Mouse (Mus musculus) intestine, embryonic 14.5 days (tissue): ENCODE measurements around the gene Ckap2l. TPM values are rescaled to one million over a fixed set of nuclear protein-coding genes. Genes with fewer than 3 reads are reported as not detected.

Source experiments
- ATAC-seq: fragments of 200-750 bp; cut with Nextera tagmentation; replicated peaks from 2 replicates; pipeline ENCODE4 v1.8.0; 2017; ENCODE audit warnings: low read depth, moderate number of reproducible peaks, moderate TSS enrichment, moderate library complexity; ENCODE audit not compliant: low FRiP score, low TSS enrichment
- DNase-seq: peaks from one replicate; pipeline ENCODE4 v3.0.0-alpha.2; 2018; ENCODE audit warnings: low spot score
- H3K27ac ChIP-seq: fragments of 300-500 bp; sonication (generic); 2 replicates; pipeline ENCODE4 v1.5.1; 2014; ENCODE audit warnings: low read depth, mild to moderate bottlenecking, control low read depth
- H3K27me3 ChIP-seq: fragments of 300-500 bp; sonication (generic); replicated peaks from 2 replicates; pipeline ENCODE4 v1.6.1; 2014; ENCODE audit warnings: low read length, control low read depth; ENCODE audit not compliant: control insufficient read depth, insufficient read depth
- H3K36me3 ChIP-seq: fragments of 300-500 bp; sonication (generic); 2 replicates; pipeline ENCODE4 v1.6.1; 2014; ENCODE audit warnings: low read length, control low read depth; ENCODE audit not compliant: control insufficient read depth, insufficient read depth
- H3K4me1 ChIP-seq: fragments of 300-500 bp; sonication (generic); replicated peaks from 2 replicates; pipeline ENCODE4 v1.6.1; 2014; ENCODE audit warnings: low read length, control low read depth, mixed read lengths; ENCODE audit not compliant: control insufficient read depth, insufficient read depth
- H3K4me2 ChIP-seq: fragments of 300-500 bp; sonication (generic); 2 replicates; pipeline ENCODE4 v1.6.1; 2014; ENCODE audit warnings: low read length
- H3K4me3 ChIP-seq: fragments of 300-500 bp; sonication (generic); 2 replicates; pipeline ENCODE4 v1.5.1; 2014; ENCODE audit warnings: low read depth, low read length, control low read depth, mixed read lengths
- H3K9ac ChIP-seq: fragments of 300-500 bp; sonication (generic); 2 replicates; pipeline ENCODE4 v1.6.1; 2014; ENCODE audit warnings: mild to moderate bottlenecking, low read length
- H3K9me3 ChIP-seq: fragments of 300-500 bp; sonication (generic); 2 replicates; pipeline ENCODE4 v1.6.1; 2016; ENCODE audit warnings: low read length, control low read depth; ENCODE audit not compliant: control insufficient read depth
- WGBS: fragments of 180-500 bp; shearing (Covaris S2); extraction: QIAGEN DNeasy Blood & Tissue Kit; methylation state at CpG from one replicate; pipeline ENCODE4 v1.1.7; 2014; 5-methylcytosine and 5-hydroxymethylcytosine counted together
- polyA plus RNA-seq: library from polyadenylated mRNA; unstranded; fragments of >200 nt; fragmentation: Nextera tagmentation; extraction: Ambion mirVana; gene quantifications from 2 replicates; pipeline ENCODE4 v1.2.1, GENCODE M21; 2014

Ckap2l gene
- polyA plus RNA-seq = 48.6 and 60.1 TPM in 2 replicates

GRCm38 (mm10) chr2:129296671-129297588, at the start of gene Ckap2l:
Gene Ckap2l (minus strand): TSS chr2:129297212.
- peak within 1 kb of the TSS; percentile 80 for H3K27ac ChIP-seq
- DNase-seq (peak; percentile 96), ATAC-seq (peak; percentile 100)
- H3K4me3 ChIP-seq = peak within 1 kb of the TSS; percentile 97
- H3K4me2 ChIP-seq = peak within 1 kb of the TSS; percentile 83
- under 1% methylated on average over 49 of the region's 50 CpGs for WGBS
- H3K27me3 ChIP-seq = no peaks in the 10 kb centered on the region
- peaks cover 19% of the 10 kb centered on the region for H3K4me1 ChIP-seq
- peaks cover 14% of the 10 kb centered on the region for H3K36me3 ChIP-seq
- H3K9me3 ChIP-seq = no peaks in the 10 kb centered on the region
- H3K9ac ChIP-seq = peak within 1 kb of the TSS; percentile 79

- H3K27me3 ChIP-seq = no peaks in the 10 kb centered on the region
- no peak overlapping the region for H3K9ac ChIP-seq
- no peaks in the 10 kb centered on the region for H3K4me1 ChIP-seq
- H3K4me3 ChIP-seq = no peak overlapping the region
- 78% methylated on average over 6 of the region's 6 CpGs for WGBS
- ATAC-seq (no peak), DNase-seq (no peak)
- H3K9me3 ChIP-seq = peaks cover 4% of the 10 kb centered on the region; the same call in 1 of the 2 replicates
- no peak overlapping the region for H3K27ac ChIP-seq
- no peak overlapping the region for H3K4me2 ChIP-seq
- H3K36me3 ChIP-seq = no peaks in the 10 kb centered on the region
These were observed 41.2 kb upstream of the Ckap2l start for GRCm38 (mm10) chr2:129338138-129338621.

DNA sequence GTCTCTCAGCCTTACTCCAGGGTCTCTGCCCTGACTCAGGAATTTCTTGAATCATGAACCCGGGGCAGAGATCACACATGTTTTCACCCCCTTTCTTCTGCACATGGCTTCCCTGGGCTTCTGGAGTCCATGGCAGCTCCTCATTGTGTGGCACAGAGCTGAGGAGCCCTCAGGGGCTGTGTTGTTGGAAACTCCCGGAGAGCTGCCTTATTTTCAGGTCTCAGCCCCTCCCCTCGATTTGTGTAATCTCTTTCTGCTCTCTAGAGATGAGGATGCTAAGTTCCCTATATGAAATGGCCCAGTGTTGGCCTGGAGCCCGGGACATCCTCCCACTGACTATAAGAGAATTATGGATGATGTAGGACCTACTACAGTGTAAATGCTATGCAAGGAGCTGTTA, 36.5 kb upstream of the Ckap2l start:
- no peak overlapping the region for H3K9ac ChIP-seq
- no peaks in the 10 kb centered on the region for H3K4me1 ChIP-seq
- no peaks in the 10 kb centered on the region for H3K27me3 ChIP-seq
- no peaks in the 10 kb centered on the region for H3K9me3 ChIP-seq
- no peak overlapping the region for H3K4me3 ChIP-seq
- ATAC-seq = no peak
- DNase-seq = peak; percentile 52
- no peaks in the 10 kb centered on the region for H3K36me3 ChIP-seq
- H3K4me2 ChIP-seq = no peak overlapping the region
- H3K27ac ChIP-seq = no peak overlapping the region
- 54% methylated on average over 4 of the region's 4 CpGs for WGBS

- H3K36me3 ChIP-seq = no peaks in the 10 kb centered on the region
- H3K9me3 ChIP-seq = peaks cover 3% of the 10 kb centered on the region; the same call in 1 of the 2 replicates
- no peak overlapping the region for H3K27ac ChIP-seq
- DNase-seq (no peak), ATAC-seq (no peak)
- no peak overlapping the region for H3K9ac ChIP-seq
- no peak overlapping the region for H3K4me3 ChIP-seq
- 77% methylated on average over 13 of the region's 13 CpGs for WGBS
- no peak overlapping the region for H3K4me2 ChIP-seq
- H3K27me3 ChIP-seq = no peaks in the 10 kb centered on the region
- H3K4me1 ChIP-seq = no peaks in the 10 kb centered on the region
These were observed 33.5 kb upstream of the Ckap2l start for GRCm38 (mm10) chr2:129330540-129330939.

- Histone ChIP-seq H3K4me1 (no peaks in the 10 kb centered on the region), H3K36me3 (no peaks in the 10 kb centered on the region), H3K27me3 (no peaks in the 10 kb centered on the region), H3K27ac (no peak overlapping the region), H3K9me3 (peaks cover 3% of the 10 kb centered on the region; the same call in 1 of the 2 replicates), H3K9ac (no peak overlapping the region), H3K4me2 (no peak overlapping the region), H3K4me3 (no peak overlapping the region)
- DNase-seq (no peak), ATAC-seq (no peak)
- 68% methylated on average over 7 of the region's 7 CpGs for WGBS
These were observed 33.0 kb upstream of the Ckap2l start for GRCm38 (mm10) chr2:129330024-129330423.

GRCm38 (mm10) chr2:129328238-129328637, 31.2 kb upstream of the Ckap2l start:
- H3K9me3 ChIP-seq = peaks cover 3% of the 10 kb centered on the region; the same call in 1 of the 2 replicates
- no peaks in the 10 kb centered on the region for H3K27me3 ChIP-seq
- DNase-seq = no peak
- H3K4me1 ChIP-seq = no peaks in the 10 kb centered on the region
- WGBS = 81% methylated on average over 4 of the region's 4 CpGs
- no peak overlapping the region for H3K27ac ChIP-seq
- H3K4me3 ChIP-seq = no peak overlapping the region
- H3K4me2 ChIP-seq = no peak overlapping the region
- H3K36me3 ChIP-seq = no peaks in the 10 kb centered on the region
- no peak for ATAC-seq
- no peak overlapping the region for H3K9ac ChIP-seq

- Histone ChIP-seq H3K27me3 (no peaks in the 10 kb centered on the region), H3K9me3 (peaks cover 3% of the 10 kb centered on the region; the same call in 1 of the 2 replicates), H3K36me3 (no peaks in the 10 kb centered on the region), H3K4me1 (no peaks in the 10 kb centered on the region), H3K27ac (no peak overlapping the region), H3K4me2 (no peak overlapping the region), H3K4me3 (no peak overlapping the region), H3K9ac (no peak overlapping the region)
- DNase-seq (no peak), ATAC-seq (no peak)
- WGBS = 84% methylated on average over 3 of the region's 3 CpGs
These were observed 27.2 kb upstream of the Ckap2l start for GRCm38 (mm10) chr2:129324216-129324615.

- no peaks in the 10 kb centered on the region for H3K4me1 ChIP-seq
- WGBS = 46% methylated on average over 1 of the region's 1 CpGs
- no peak for ATAC-seq
These were observed 25.2 kb upstream of the Ckap2l start for GRCm38 (mm10) chr2:129322117-129322635.

More at GRCm38 (mm10) chr2:129322117-129322635, 25.2 kb upstream of the Ckap2l start:
- H3K4me2 ChIP-seq = no peak overlapping the region
- H3K27me3 ChIP-seq = no peaks in the 10 kb centered on the region
- no peak overlapping the region for H3K9ac ChIP-seq
- H3K4me3 ChIP-seq = no peak overlapping the region
- DNase-seq = no peak
- no peak overlapping the region for H3K27ac ChIP-seq
- peaks cover 3% of the 10 kb centered on the region; the same call in 1 of the 2 replicates for H3K9me3 ChIP-seq
- no peaks in the 10 kb centered on the region for H3K36me3 ChIP-seq
